Mouse (Mus musculus): ENCODE results near the gene Slc25a38.

Gene Slc25a38

GRCm38 (mm10) chr9:120144474-120144873, 34.3 kb downstream of the Slc25a38 start:
- no peak for DNase-seq (ENCODE audit: low spot score)

DNA sequence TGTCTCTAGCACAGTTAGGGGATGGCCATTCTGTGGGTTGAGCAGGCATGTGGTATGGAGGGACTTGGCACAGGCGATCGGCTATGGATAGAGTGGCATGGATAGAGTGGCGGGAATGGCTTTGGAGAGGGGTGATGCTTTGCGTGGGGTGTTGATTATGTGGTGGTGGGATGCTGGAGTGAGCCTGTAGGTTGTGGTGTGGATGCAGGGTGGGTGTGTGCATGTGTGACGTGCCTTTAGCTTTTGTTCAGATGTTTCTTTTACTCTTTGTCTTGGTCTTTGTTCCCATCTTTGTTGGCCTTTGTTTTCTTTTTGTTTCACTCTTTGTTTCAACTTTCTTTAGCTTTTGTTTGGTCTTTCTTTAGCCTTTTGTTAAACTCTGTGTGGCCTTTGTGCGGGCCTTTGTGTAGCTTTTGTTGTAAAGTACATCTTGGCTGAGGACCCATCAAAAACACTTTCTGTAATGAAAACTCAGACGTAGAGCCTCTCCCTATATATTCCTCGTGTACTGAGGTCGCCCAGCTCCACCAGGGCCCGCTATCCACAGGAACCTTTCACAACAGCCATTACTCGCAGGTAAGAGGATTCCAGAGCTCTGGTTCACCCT, 39.2 kb downstream of the Slc25a38 start, which contains the start of gene Mobp:
TSS of gene Mobp (plus strand) at position 486 of the 607 bp plus-strand sequence.
- DNase-seq (ENCODE audit: low spot score) = no peak

GRCm38 (mm10) chr9:120151152-120151551, 41.0 kb downstream of the Slc25a38 start:
- no peak for DNase-seq (ENCODE audit: low spot score)

- DNase-seq (ENCODE audit: low spot score) = no peak
These were observed 41.8 kb downstream of the Slc25a38 start for GRCm38 (mm10) chr9:120151906-120152399.

DNA sequence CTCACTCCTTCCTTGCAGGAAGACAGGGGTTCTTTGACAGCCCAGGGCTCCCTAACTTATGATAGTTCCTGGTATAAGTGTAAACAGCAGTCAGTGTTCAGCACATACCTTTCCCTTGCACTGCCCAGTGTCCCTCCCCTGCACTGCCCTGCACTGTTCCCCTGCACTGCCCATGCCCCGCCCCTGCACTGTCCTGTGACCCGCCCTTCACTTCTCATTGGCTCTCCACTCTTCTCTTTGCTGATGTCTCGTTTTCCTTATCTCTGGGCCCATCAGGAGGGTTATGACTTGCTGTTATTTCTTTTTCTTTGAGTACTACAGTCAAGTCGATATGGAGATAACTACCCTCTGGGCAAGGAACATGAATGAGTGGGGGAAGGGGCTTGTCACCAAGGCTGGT, 47.9 kb downstream of the Slc25a38 start:
- no peak for DNase-seq (ENCODE audit: low spot score)

- DNase-seq (ENCODE audit: low spot score) = no peak
These were observed 53.7 kb downstream of the Slc25a38 start for GRCm38 (mm10) chr9:120163862-120164261.

DNA sequence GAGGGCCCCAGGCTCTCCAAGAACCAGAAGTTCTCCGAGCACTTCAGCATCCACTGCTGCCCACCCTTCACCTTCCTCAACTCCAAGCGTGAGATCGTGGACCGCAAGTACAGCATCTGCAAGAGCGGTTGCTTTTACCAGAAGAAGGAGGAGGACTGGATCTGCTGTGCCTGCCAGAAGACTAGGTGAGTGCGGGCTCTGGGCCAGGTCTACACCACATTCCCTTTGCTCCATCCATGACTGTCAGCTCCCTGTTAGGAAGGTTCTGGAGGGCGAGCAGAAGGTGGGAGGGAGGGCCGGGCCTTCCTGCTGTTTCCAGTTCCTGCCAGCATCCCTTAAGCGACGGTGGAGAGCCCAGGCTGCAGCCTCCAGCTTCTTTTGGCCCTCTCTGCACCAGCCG, 57.7 kb downstream of the Slc25a38 start:
- DNase-seq (ENCODE audit: low spot score) = no peak

DNA sequence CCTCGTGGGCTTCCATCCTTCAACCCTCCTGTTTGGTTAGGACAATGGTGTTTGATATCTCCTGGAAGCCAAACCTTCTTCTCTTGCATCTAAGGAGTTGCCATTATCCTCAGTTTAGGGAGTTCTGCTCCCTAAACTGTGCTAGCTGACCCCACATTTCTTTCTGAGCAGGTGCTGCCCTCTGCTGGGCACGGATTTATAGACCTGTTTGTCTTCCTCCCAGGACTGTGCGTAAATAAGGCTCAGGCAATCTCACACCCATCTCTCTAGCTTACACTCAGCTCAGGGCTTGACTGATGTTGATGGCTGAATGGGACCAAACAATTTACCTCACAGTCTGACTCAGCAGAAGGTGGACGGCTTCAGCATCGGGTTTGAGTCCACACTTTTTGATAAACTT, 61.1 kb downstream of the Slc25a38 start:
- peak; percentile 34 for DNase-seq (ENCODE audit: low spot score)
